Mouse (Mus musculus): ENCODE measurements at regions not wholly inside any gene's neighbourhood (a gene's known extent, or its start where the extent isn't known, plus 50 kb on each side); places are given as distances from the start of the nearest gene placed in this dataset.

DNA sequence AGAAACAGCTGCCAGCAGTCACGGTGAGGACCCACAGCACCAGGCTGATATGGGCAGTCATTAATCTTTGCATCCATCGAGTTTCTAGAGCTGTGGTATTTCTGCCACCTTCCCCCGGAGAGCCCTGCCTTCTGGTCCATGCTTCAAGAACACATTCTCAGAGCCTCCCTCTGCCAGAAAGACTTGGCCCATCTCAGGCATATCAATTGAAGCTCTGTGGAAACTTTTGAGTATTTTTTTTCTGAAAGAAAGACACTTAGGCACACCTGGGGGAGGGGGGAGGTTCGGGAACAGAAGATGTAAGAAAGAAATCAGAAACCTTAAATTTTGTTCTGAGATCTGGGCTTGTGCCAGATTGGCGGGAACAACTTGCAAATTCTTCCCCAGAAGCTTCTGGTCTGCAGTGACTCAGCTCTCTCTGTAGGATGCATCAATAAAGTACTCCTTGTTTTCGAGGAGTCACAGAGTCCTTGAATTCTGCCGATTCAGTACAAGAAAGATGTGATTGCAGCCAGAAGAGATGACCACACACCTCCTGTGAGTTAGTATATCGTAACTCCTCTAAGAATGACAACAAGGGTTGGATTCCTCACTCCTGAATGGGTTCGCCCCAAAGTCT lies 131.2 kb upstream of the F13a1 start:
- no peak for TF ChIP-seq POLR2A (IDR thresholded peaks at IDR 0.05; ENCODE audit: extremely low read depth, insufficient read depth, low read length)
- TF ChIP-seq CTCF (IDR thresholded peaks at IDR 0.05; ENCODE audit: low read depth, low read length) = no peak
